Mouse (Mus musculus): ENCODE measurements around the gene Lrrfip1. TPM values are rescaled to one million over a fixed set of nuclear protein-coding genes. Genes with fewer than 3 reads are reported as not detected.
A peak's percentile ranks its signal among the peaks of the same experiment; 100 is the strongest.

Gene Lrrfip1
- polyA plus RNA-seq, 1 experiment = 83.3 TPM

GRCm38 (mm10) chr1:91069575-91069974 is 71.0 kb downstream of the Lrrfip1 start:
- Histone ChIP-seq H3K27me3 (ENCODE audit: control insufficient read depth, insufficient read depth, insufficient read length) (no peaks in the 10 kb centered on the region), H3K79me2 (ENCODE audit: control insufficient read depth, insufficient read depth) (peaks cover 100% of the 10 kb centered on the region), H3K4me3 (no peak overlapping the region), H3K4me2 (ENCODE audit: low read depth) (no peak overlapping the region), H3ac (ENCODE audit: control insufficient read depth, insufficient read length) (no peak overlapping the region), H3K36me3 (ENCODE audit: control insufficient read depth, insufficient read depth) (peaks cover 30% of the 10 kb centered on the region)
- TF ChIP-seq MYOG (IDR thresholded peaks at IDR 0.05; ENCODE audit: control insufficient read depth in 1 of 3, insufficient read depth in 1 of 3, insufficient read length in 2 of 3, low read depth in 2 of 3) = no peak

DNA sequence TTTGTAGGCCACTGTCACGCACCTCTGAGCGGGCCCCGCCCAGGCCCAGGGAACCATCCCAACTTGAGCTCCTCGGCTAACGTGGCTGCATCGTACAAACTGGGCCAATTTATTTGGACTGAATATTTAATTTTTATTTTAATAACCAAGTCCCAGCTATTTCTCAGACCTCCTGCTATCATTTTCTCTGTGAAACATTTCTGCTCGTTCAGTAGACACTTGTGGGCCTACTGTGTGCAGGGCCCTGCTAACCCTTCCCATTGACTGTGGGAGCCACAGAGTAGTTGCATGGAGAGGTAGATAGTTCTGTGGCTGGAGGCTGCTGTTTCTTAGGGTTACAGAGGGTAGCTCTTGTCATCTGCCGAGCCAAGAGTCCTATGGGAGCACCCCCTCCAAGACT is 72.0 kb downstream of the Lrrfip1 start:
- no peak for TF ChIP-seq MYOG (IDR thresholded peaks at IDR 0.05; ENCODE audit: control insufficient read depth in 1 of 3, insufficient read depth in 1 of 3, insufficient read length in 2 of 3, low read depth in 2 of 3)
- no peak for TF ChIP-seq E2F4 (IDR thresholded peaks at IDR 0.05; ENCODE audit: insufficient read depth)
- no peak for TF ChIP-seq TCF12 (IDR thresholded peaks at IDR 0.05; ENCODE audit: insufficient read depth, poor library complexity, severe bottlenecking)
- no peak for TF ChIP-seq TCF3 (IDR thresholded peaks at IDR 0.05; ENCODE audit: insufficient read length, low read depth)
- no peak for TF ChIP-seq USF1 (IDR thresholded peaks at IDR 0.05; ENCODE audit: low read depth)
- TF ChIP-seq MAX (IDR thresholded peaks at IDR 0.05; ENCODE audit: low read depth) = no peak
- no peak for TF ChIP-seq MYOD1 (IDR thresholded peaks at IDR 0.05; ENCODE audit: control insufficient read depth in 1 of 3, insufficient read length in 2 of 3, low read depth in 2 of 3)
- no peak for TF ChIP-seq POLR2AphosphoS2 (IDR thresholded peaks at IDR 0.05; ENCODE audit: insufficient read length, low read depth)
- no peak for TF ChIP-seq SRF (IDR thresholded peaks at IDR 0.05; ENCODE audit: control insufficient read depth, insufficient read length, low read depth)
- TF ChIP-seq CEBPB (IDR thresholded peaks at IDR 0.05; ENCODE audit: insufficient read depth, poor library complexity, severe bottlenecking) = no peak
- no peak for TF ChIP-seq REST (IDR thresholded peaks at IDR 0.05; ENCODE audit: insufficient read depth, insufficient read length)
- Histone ChIP-seq H3K4me2 (ENCODE audit: low read depth) (no peak overlapping the region), H3ac (ENCODE audit: control insufficient read depth, insufficient read length) (no peak overlapping the region), H3K4me3 (no peak overlapping the region), H3K79me2 (ENCODE audit: control insufficient read depth, insufficient read depth) (peaks cover 100% of the 10 kb centered on the region), H3K36me3 (ENCODE audit: control insufficient read depth, insufficient read depth) (peaks cover 33% of the 10 kb centered on the region), H3K27me3 (ENCODE audit: control insufficient read depth, insufficient read depth, insufficient read length) (no peaks in the 10 kb centered on the region)

GRCm38 (mm10) chr1:91071671-91072290 is 73.2 kb downstream of the Lrrfip1 start:
- peak overlapping the region; percentile 30 for H3K4me2 ChIP-seq (ENCODE audit: low read depth)
- no peak for TF ChIP-seq TCF12 (IDR thresholded peaks at IDR 0.05; ENCODE audit: insufficient read depth, poor library complexity, severe bottlenecking)
- TF ChIP-seq TCF3 (IDR thresholded peaks at IDR 0.05; ENCODE audit: insufficient read length, low read depth) = no peak
- peak; percentile 19 for TF ChIP-seq POLR2AphosphoS2 (IDR thresholded peaks at IDR 0.05; ENCODE audit: insufficient read length, low read depth)
- TF ChIP-seq MYOD1 (IDR thresholded peaks at IDR 0.05; ENCODE audit: control insufficient read depth in 1 of 3, insufficient read length in 2 of 3, low read depth in 2 of 3) = no peak
- TF ChIP-seq CEBPB (IDR thresholded peaks at IDR 0.05; ENCODE audit: insufficient read depth, poor library complexity, severe bottlenecking) = no peak
- no peak for TF ChIP-seq USF1 (IDR thresholded peaks at IDR 0.05; ENCODE audit: low read depth)
- no peak for TF ChIP-seq REST (IDR thresholded peaks at IDR 0.05; ENCODE audit: insufficient read depth, insufficient read length)
- TF ChIP-seq MYOG (IDR thresholded peaks at IDR 0.05; ENCODE audit: control insufficient read depth in 1 of 3, insufficient read depth in 1 of 3, insufficient read length in 2 of 3, low read depth in 2 of 3) = no peak

GRCm38 (mm10) chr1:91076946-91077345 is 78.4 kb downstream of the Lrrfip1 start:
- Histone ChIP-seq H3K36me3 (ENCODE audit: control insufficient read depth, insufficient read depth) (peaks cover 40% of the 10 kb centered on the region), H3ac (ENCODE audit: control insufficient read depth, insufficient read length) (no peak overlapping the region), H3K27me3 (ENCODE audit: control insufficient read depth, insufficient read depth, insufficient read length) (no peaks in the 10 kb centered on the region), H3K4me2 (ENCODE audit: low read depth) (peak overlapping the region; percentile 51), H3K4me3 (no peak overlapping the region), H3K79me2 (ENCODE audit: control insufficient read depth, insufficient read depth) (peaks cover 85% of the 10 kb centered on the region)
- TF ChIP-seq MYOD1 (IDR thresholded peaks at IDR 0.05; ENCODE audit: control insufficient read depth in 1 of 3, insufficient read length in 2 of 3, low read depth in 2 of 3) (peak in 1 of 3 experiments; percentile 23), MYOG (IDR thresholded peaks at IDR 0.05; ENCODE audit: control insufficient read depth in 1 of 3, insufficient read depth in 1 of 3, insufficient read length in 2 of 3, low read depth in 2 of 3) (peak in 1 of 3 experiments; percentile 6), MAX (IDR thresholded peaks at IDR 0.05; ENCODE audit: low read depth) (no peak), TCF3 (IDR thresholded peaks at IDR 0.05; ENCODE audit: insufficient read length, low read depth) (no peak)

More at GRCm38 (mm10) chr1:91071671-91072290, 73.2 kb downstream of the Lrrfip1 start:
- Histone ChIP-seq H3ac (ENCODE audit: control insufficient read depth, insufficient read length) (no peak overlapping the region), H3K79me2 (ENCODE audit: control insufficient read depth, insufficient read depth) (peaks cover 99% of the 10 kb centered on the region), H3K4me3 (no peak overlapping the region), H3K36me3 (ENCODE audit: control insufficient read depth, insufficient read depth) (peaks cover 40% of the 10 kb centered on the region), H3K27me3 (ENCODE audit: control insufficient read depth, insufficient read depth, insufficient read length) (no peaks in the 10 kb centered on the region)

GRCm38 (mm10) chr1:91077456-91077855 is 78.9 kb downstream of the Lrrfip1 start:
- TF ChIP-seq USF1 (IDR thresholded peaks at IDR 0.05; ENCODE audit: low read depth) (peak; percentile 38), MAX (IDR thresholded peaks at IDR 0.05; ENCODE audit: low read depth) (no peak), REST (IDR thresholded peaks at IDR 0.05; ENCODE audit: insufficient read depth, insufficient read length) (no peak)
- Histone ChIP-seq H3K79me2 (ENCODE audit: control insufficient read depth, insufficient read depth) (peaks cover 80% of the 10 kb centered on the region), H3ac (ENCODE audit: control insufficient read depth, insufficient read length) (no peak overlapping the region), H3K27me3 (ENCODE audit: control insufficient read depth, insufficient read depth, insufficient read length) (no peaks in the 10 kb centered on the region), H3K36me3 (ENCODE audit: control insufficient read depth, insufficient read depth) (peaks cover 42% of the 10 kb centered on the region), H3K4me2 (ENCODE audit: low read depth) (peak overlapping the region; percentile 51), H3K4me3 (no peak overlapping the region)
